Mouse (Mus musculus) kidney, adult 9 months (tissue): ENCODE measurements at regions not wholly inside any gene's neighbourhood (a gene's known extent, or its start where the extent isn't known, plus 50 kb on each side); places are given as distances from the start of the nearest gene placed in this dataset.

ENCODE experiments used
- DNase-seq: peaks from one replicate; pipeline ENCODE4 v3.0.0; 2022

GRCm38 (mm10) chr11:45679293-45679673, 172.6 kb upstream of the Clint1 start:
- DNase-seq: no peak

- DNase-seq: no peak
These were observed 166.3 kb upstream of the Clint1 start for GRCm38 (mm10) chr11:45685571-45685970.

DNA sequence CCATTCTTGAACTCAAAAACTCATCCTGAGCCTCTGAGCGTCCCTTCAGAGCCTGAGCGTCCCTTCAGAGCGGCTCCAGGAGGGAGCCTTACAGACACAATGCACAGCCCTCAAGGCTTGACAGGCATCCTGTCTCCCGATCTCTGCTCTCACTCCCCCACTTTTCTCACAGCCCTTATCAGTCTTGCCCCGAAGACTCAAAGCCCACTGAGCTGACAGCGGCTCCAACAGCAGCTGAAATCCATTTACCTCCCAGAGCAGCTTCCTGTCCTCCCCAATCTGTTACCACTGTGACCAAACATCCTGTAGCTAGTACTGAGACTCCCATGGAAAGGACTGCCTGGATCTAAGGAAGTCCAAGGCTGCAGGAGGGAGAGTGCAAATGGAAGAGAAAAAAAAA, 158.6 kb upstream of the Clint1 start:
- DNase-seq: no peak

DNA sequence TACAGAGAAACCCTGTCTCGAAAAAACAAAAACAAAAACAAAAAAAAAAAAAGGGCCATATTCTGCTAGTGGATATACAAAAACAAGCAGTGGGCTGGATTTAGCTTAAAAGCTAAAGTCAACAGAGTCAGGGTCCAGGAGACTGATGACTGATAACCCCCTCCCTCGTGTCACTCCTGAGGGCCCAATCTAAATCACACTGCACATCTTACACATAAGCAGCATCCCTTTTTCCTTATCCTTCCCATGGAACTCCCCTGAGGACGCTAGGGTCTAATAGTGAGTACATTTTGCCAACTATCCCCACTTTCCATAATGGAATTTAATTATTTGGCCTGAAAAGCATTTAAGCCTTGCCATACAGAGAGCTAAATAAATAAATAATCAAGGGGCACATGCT, 150.3 kb upstream of the Clint1 start:
- no peak for DNase-seq

DNA sequence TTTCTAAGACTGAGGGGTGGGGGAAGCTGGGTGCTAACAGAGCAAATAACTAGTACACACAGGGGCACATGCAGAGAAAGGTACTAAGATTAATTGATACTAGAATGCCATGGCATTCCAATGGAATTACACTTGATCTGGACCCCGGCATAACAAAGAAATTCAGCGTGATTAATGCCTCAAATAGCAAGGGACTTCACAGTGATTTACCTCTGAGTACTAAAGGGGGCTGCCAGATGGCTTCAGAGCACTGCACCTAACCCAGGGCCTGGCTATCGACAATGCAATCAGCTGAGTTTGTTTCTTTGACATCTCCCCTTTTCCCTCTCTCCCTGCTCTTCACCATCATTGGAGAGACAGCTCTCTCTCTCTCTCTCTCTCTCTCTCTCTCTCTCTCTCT, 148.9 kb upstream of the Clint1 start:
- no peak for DNase-seq

DNA sequence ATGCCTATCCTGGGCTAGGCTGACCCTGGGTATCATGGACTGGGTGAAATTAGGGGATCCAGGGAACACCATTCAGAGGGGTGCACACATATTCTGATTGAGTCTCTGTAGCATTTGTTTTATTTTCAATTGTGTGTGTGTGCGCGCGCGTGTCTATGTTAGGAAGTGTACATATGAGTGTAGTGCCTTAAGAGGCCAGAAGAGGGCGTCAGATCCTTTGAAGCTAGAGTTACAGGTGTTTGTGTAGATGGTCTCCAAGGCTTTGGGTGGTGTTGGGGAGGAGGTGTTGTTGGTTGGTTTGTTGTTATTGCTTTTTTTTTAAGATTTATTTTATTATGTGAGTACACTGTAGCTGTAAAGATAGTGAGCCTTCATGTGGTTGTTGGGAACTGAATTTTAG, 147.4 kb upstream of the Clint1 start:
- DNase-seq: no peak

DNA sequence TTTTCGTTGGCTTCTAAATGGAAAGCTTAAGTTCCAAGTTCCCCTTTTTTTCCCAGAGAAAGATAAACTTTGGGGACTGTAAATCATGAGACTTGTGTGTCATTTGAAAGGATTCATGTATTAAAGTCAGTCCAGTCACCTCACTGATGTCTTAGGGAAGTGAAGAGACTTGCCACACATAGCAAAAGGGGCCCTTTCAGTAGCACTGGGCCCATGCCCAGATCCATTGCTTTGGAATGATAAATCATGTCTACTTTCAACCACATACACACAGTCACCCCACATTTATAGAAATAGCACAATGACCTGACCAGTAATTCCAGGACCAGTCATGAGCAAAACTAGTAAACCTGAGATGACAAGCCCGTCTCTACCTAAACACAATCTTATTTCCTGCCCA, 133.2 kb upstream of the Clint1 start:
- DNase-seq: no peak

GRCm38 (mm10) chr11:45719821-45720220, 132.0 kb upstream of the Clint1 start:
- no peak for DNase-seq

DNA sequence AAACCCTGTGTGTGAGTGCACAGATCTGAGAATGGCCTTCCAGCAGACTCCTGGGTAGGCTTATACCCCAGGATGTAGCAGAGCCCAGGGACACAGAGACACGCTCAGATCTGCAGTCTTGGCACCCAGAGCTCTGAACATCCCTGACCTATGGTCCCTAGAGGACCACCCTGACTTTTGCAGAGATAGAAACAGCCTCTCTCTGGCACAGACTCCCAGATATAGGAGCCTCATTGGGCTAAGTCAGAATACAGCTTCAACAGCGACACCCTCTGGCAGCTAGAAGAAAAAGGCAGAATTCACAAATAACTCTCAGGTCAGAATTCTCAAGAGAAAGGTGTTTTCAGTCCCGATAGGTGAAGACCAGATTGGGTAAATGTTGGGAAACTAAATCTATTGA, 115.3 kb upstream of the Clint1 start:
- DNase-seq: no peak

DNA sequence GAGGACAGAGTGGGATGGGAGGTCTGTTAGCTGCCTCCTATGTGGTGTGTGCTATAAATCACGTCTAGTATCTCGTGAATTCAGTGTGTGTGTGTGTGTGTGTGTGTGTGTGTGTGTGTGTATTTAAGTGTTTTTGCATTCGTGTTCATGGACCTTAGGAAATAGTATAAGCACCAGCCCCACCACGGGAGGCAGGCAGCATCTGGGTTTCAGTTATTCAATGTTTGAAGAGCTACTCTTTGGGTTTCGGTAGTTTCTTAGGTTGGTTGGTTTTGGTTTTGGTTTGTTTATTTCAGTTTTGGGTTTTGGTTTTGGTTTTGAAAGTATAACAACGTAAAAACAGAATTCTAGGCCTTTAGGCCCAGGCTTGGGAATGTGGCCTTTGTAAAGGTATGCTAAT, 113.5 kb upstream of the Clint1 start:
- no peak for DNase-seq

DNA sequence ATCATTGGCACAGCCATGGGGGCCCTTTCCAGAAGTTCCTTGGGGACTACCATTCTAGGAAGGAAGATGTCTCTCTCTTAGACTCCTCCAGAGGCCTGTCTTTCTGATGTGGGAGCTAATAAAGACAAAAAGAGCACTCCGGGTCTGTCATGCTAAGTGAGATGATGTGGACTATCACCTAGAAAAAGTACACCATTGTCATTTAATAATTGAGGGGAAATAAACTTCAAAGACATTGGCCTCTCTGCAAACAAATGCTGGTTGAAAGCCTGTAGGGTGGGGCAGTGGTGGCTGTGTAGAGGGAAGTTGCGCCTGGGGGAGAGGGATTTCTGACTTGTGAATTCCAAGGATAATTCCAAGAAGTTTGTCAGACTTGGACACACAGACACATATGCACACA, 105.9 kb upstream of the Clint1 start:
- DNase-seq: no peak

DNA sequence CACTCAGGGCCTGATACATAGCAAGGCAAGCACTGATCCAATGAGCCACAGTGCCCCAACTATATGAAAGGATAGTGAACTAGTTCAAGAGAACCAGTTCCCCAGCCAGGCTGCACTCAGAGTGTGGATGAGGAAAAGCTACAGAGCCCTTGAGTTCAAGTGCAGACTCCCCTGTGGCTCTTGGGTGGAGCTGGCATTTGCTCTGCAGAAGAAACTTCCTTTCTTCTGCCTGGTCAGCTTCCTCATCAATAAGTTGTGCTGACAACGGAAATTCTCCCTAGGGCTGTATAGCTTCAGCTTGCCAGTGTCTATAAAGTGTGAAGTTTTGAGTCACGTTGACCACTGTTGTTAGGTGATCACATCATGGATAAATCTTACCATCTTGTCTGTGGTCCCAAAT, 101.6 kb upstream of the Clint1 start:
- no peak for DNase-seq

DNA sequence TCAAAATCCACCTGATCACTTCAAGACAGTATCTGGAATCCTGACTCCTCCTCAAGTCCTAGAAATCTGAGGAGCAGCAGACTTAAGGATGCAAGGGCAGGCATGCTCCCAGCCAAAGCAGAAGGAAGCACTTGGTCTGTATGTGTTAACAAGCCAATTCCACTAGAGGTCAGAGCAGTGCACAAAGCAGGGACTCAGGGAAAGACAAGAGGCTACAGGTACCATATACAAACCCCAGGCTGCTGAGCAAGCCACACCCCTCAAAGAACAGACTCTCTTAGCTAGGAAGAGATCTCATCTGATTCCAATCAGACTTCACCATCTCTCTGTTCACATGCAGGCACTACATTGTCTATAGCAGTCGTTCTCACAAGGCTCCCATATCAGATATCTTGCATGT, 99.6 kb upstream of the Clint1 start:
- peak; percentile 73 for DNase-seq

DNA sequence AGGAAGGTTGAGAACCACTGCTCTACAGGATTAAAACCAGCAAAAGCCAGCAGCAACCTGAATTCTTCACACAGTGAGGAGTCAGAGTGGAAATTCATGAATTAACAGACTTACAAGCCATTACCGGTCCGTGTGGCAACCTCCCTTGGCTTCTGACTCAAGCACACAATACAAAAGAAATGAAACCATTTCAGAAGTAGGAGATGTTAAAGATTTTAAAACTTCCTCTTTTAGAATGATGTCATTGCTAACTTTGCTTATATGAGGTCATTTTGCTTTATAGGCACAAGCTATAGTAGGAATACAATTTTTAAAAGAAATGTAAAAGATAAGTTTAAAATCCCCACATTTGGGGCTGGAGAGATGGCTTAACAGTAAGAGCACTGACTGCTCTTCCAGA, 99.1 kb upstream of the Clint1 start:
- peak; percentile 21 for DNase-seq

GRCm38 (mm10) chr11:45767081-45767480, 84.8 kb upstream of the Clint1 start:
- no peak for DNase-seq

GRCm38 (mm10) chr11:45782435-45782834, 69.4 kb upstream of the Clint1 start:
- no peak for DNase-seq

GRCm38 (mm10) chr11:45785806-45786205, 66.0 kb upstream of the Clint1 start:
- no peak for DNase-seq

GRCm38 (mm10) chr11:45787408-45787807, 64.4 kb upstream of the Clint1 start:
- DNase-seq: no peak

DNA sequence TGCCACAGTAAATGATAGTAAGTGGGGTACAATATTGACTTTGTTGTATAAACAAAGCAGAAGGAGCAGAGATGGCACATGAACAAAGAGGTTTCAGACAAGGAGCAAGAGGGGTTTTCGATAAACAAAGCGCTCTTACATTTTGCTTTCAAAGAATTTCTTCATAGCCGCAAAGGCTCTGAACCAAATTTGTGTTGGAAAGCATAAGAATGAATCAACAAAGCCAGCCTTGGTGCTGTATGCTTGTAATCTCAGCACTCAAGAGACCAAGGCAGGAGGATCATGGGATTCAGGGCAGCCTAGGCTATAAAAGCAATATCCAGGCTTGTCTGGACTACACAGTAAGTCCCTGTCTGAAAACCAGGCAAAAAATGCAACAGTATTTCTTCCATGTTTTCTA, 62.0 kb upstream of the Clint1 start:
- no peak for DNase-seq

- DNase-seq: no peak
These were observed 61.3 kb upstream of the Clint1 start for GRCm38 (mm10) chr11:45790504-45790903.

DNA sequence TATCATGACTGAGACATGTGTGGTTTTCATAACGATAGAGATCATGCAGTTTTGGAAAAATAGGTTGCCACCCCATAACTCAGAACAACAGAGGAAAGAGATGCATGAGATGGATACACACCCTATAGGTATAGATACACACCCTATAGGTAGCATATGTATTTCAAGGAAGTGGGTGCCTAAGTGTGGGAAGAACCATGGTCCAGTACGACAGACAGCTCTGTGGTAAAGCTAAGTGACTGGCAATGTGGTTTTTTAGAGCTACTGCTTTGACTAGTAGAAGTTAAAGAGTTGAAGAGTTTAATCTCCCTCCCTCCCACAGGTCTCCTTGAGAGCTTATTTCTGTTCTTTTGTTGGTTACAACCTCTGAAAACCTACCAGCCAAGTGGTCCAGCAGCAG, 60.2 kb upstream of the Clint1 start:
- DNase-seq: no peak

GRCm38 (mm10) chr11:45794361-45794981, 57.4 kb upstream of the Clint1 start:
- DNase-seq: no peak

DNA sequence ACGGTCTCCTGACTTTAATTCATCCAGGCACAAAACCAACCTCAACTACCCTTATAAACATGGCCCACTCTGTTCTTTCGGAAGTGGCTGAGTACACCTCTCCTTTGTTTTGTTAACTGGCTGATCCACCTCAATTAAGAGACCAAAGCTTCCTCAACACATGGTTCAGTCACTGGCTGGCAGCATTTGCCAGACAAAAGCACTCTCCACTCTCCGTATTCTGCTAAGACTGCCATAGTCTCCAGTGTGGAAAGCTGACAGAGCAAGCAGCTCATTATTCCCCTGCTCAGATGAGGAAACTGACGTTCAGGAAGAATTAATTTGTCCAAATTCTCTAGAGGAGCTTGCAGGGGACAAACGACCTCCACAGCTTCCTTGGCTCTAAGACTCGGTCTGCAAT, 56.5 kb upstream of the Clint1 start:
- DNase-seq: no peak

- peak; percentile 87 for DNase-seq
These were observed 56.1 kb upstream of the Clint1 start for GRCm38 (mm10) chr11:45795731-45796130.

DNA sequence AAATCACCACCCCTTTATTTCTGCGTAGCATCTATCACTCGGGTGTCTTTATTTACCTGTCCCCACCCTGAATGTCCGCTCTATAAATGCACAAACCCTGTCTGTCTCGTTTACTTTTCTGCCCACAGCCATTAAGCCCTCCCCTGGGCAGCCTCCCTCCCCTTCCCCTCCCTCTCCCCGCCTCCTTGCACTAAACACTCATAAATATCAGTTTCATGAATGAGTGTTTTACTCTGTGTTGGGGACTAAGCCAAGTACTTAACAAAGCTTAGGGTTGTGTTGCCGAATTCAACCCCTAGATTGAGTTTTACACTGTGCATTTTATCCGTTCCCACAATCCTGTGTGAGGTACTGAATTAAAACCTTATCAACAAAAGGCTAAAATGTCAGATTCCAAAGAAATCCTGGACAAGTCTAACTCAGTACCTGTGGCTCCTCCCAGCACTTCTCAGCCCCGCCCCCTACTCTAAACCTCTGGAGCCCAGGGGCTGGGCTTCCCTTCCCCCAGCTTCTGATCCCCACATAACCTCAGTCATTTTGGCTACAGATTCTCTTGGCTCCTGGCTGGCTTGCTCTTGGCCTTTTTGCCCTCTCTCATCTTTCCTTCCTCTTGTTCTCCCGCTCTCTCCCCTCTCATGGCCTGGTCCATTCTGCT, 52.0 kb upstream of the Clint1 start:
- peak; percentile 48 for DNase-seq
